Mouse (Mus musculus) skeletal muscle tissue, postnatal 0 days (tissue): ENCODE measurements around the gene Rprml. TPM values are rescaled to one million over a fixed set of nuclear protein-coding genes. Genes with fewer than 3 reads are reported as not detected.

Experiments used
- polyA plus RNA-seq: library from polyadenylated mRNA; unstranded; fragments of >200 nt; fragmentation: Nextera tagmentation; extraction: Ambion mirVana; gene quantifications from 2 replicates; pipeline ENCODE4 v1.2.1, GENCODE M21; 2015

Rprml gene
- 0.14 and 0.30 TPM in 2 replicates for polyA plus RNA-seq

DNA sequence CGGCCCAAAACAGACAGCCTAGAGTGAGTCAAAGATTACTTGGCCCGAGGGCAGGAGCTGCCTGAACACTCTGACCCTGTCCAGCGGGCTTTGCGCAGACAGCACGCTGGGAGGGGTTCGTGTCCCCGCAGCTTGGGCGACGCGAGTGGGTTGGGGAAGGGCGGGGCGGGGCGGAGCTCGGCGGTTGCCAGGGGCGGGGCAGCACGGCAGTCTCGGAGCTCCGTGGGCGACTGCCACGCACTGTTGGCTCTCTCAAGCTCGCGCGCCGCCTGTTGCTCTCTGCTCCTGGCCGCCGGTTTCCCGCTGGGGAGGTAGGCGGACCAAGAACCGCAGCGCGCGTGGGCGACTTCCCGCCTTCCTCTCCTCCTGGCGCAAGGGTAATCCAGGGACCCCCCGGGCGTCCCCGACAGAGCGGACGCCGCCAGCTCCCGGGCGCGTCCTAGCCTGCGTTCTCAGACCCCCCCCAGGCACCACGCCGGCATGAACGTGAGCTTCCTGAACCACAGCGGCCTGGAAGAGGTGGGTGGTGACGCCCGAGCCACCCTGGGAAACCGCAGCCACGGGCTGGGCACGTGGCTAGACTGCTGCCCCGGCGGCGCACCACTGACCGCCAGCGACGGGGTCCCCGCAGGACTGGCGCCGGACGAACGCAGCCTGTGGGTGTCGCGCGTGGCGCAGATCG, at the start of gene Rprml:
Gene Rprml (plus strand): TSS at position 270 of the 682 bp plus-strand sequence.

DNA sequence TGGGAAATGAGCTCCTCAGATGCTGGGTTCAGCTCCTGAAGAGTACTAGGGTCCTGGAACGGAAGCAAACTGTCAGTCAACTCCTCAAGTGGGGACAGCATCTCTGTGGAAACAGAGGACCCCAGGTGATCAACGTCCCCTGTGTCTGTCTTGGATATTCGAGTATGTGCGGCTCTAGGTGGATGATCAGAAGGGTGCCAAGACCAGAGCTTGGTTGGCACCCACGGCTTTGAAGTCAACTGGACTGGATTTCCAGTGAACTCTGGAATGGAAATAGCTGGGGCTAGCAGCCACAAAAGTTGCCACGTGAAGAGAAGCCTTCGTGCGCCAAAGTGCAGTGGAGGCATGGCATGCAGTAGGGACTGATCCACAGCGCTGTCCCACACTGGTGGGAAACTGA, 28.3 kb upstream of the Rprml start, which contains the start of gene Gm884:
Gene Gm884 (minus strand): TSS at position 101 of the 400 bp plus-strand sequence.

DNA sequence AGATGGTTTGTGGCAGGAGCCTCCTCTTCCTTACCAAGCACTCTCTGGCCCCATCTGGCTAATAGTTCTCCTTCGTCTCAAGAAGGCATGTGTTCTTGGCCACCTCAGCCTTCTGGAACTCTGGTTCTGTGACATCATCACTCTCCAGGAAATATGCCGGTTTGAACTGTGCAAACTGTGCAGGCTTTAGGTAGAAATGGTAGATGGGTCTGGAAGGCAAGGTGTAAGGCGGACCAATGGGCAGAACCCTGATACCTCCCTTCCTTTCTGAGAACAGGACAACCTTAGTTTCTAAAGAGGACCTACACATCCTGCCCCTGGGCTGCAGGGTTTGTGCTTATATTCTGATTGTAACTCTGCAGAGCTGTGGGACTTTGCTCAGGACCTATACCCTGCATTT, 10.6 kb upstream of the Rprml start, which contains the start of gene Lyzl6:
Gene Lyzl6 (minus strand): TSS at position 101 of the 400 bp plus-strand sequence.

DNA sequence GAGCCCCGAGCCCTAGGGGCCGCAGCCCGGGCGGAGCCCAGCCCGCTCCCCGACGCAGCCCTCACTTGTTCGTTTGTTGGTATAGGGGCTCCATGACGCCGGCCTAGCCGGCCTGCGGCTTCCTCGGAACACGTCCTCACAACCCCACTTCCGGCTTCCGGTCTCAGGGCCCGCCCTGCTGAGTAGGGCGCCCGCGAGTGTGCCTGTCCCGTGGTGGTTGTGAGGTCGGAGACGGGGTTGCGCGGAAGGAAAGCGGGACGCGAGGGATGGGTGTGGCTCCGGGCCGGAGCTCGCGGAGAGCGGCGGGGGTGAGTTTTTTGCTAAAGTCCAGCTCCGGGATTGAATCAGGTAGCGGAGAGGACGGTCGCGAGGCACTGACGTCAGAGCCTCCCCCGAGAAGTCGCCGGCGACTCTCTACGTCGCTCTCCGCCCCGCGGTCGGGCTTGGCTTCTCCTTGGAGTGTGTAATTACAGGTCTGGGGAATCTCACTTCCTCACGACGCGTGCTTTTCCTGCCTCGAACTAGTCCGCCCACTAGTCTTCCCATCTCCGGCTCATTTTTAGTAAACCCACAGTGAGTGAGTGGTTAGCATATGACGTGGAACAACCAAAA, 48.3 kb downstream of the Rprml start, which contains the start of gene Gosr2:
Gene Gosr2 (minus strand): TSS at position 334 of the 612 bp plus-strand sequence.

Other genes starting within 250 kb of the Rprml start
- 3.2 and 4.1 TPM in 2 replicates for gene Plekhm1, start 236.9 kb upstream of the Rprml start, polyA plus RNA-seq
- not detected in 2 replicates for gene Lrrc37a, start 145.0 kb upstream of the Rprml start, polyA plus RNA-seq
- not detected in 2 replicates for gene Gm884, start 28.4 kb upstream of the Rprml start, polyA plus RNA-seq
- gene Lyzl6, start 10.7 kb upstream of the Rprml start, polyA plus RNA-seq, result not detected in 2 replicates
- gene Gosr2, start 48.3 kb downstream of the Rprml start, polyA plus RNA-seq, result 58.6 and 64.2 TPM in 2 replicates
- not detected in 2 replicates for gene Wnt9b, start 100.3 kb downstream of the Rprml start, polyA plus RNA-seq
- gene Wnt3, start 124.6 kb downstream of the Rprml start, polyA plus RNA-seq, result 0.08 and 0.60 TPM in 2 replicates